Mouse (Mus musculus): Measurements from ENCODE around the gene Dip2b.

Dip2b gene

DNA sequence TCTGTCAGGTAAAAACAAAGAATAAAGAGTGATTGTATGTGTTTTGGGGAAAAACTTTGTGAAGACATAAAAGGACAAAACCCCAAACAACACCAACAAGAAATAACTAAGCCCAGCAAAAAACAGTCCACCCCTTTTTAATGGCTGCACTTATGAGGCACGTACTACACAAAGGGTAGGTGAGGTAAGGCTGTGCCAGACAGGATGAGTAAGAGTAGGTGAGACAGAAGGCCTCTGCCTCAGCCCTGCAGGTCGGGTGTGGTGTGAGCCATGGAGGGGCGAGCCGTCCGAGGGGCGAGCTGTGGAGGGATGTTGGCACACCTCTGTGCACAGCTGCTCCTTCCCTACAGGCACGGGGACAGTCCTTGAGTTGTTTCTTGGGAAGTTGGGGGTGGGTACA is 12.5 kb downstream of the Dip2b start:
- DNase-seq (ENCODE audit: low spot score in 2 of 2): no peak

- DNase-seq (ENCODE audit: low spot score in 2 of 2): no peak
Observed at GRCm38 (mm10) chr15:100052726-100053125, 14.3 kb downstream of the Dip2b start.

DNA sequence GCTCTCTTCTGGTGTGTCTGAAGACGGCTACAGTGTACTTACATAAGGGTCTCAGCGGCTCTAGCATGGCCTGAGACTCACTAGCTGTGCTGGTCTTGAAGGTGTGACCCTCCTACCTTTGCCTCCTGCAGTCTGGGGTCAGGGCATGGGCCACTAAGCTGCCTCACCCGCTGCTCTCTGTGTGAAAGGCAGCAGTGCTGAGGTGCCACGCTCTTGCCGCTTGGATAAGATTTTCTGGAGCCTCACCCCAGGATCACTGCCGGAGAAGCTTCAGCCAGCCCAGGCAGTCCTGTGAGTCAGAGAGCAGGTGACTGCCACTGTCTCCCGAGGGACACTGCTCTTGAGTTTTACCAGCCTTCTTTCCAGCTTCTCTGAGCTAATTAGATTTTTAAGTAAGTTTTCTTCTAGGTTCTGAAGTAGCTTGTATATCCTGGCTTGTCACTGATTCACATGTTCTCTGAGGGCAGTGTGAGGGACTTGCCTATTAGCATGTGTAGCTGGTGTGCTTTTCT is 18.0 kb downstream of the Dip2b start:
- no peak for DNase-seq (ENCODE audit: low spot score in 2 of 2)

GRCm38 (mm10) chr15:100057698-100058097 is 19.2 kb downstream of the Dip2b start:
- DNase-seq (ENCODE audit: low spot score in 2 of 2): no peak

GRCm38 (mm10) chr15:100058143-100058542 is 19.7 kb downstream of the Dip2b start:
- no peak for DNase-seq (ENCODE audit: low spot score in 2 of 2)

- no peak for DNase-seq (ENCODE audit: low spot score in 2 of 2)
Observed at GRCm38 (mm10) chr15:100058912-100059311, 20.4 kb downstream of the Dip2b start.

GRCm38 (mm10) chr15:100059626-100060311 is 21.3 kb downstream of the Dip2b start:
- no peak for DNase-seq (ENCODE audit: low spot score in 2 of 2)

GRCm38 (mm10) chr15:100060513-100061140 is 22.2 kb downstream of the Dip2b start:
- no peak for DNase-seq (ENCODE audit: low spot score in 2 of 2)

- DNase-seq (ENCODE audit: low spot score in 2 of 2): no peak
Observed at GRCm38 (mm10) chr15:100061377-100061776, 22.9 kb downstream of the Dip2b start.

- DNase-seq (ENCODE audit: low spot score in 2 of 2): no peak
Observed at GRCm38 (mm10) chr15:100063229-100063773, 24.8 kb downstream of the Dip2b start.

DNA sequence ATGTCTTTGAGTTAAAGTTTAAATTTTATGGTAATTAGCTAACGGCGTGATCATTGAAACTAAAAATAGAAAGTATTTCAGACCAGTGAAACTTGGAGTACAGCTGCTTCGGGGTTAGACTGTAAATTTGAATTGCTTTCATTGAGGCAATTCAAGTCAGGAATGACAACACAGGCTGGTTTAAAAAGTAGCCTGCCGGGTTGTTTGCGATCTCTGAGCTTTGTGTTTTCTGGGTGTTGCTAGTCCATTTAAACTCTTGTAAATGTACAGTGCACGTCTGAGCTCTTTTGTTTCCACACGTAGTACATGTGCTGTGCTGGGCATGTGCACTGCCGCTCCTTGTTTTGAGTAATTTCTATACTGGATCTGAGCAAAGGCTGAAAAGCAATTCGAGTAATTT is 28.2 kb downstream of the Dip2b start:
- no peak for DNase-seq (ENCODE audit: low spot score in 2 of 2)

- DNase-seq (ENCODE audit: low spot score in 2 of 2): no peak
Observed at GRCm38 (mm10) chr15:100069101-100069500, 30.6 kb downstream of the Dip2b start.

- DNase-seq (ENCODE audit: low spot score in 2 of 2): no peak
Observed at GRCm38 (mm10) chr15:100070021-100070420, 31.6 kb downstream of the Dip2b start.

GRCm38 (mm10) chr15:100071819-100072218 is 33.4 kb downstream of the Dip2b start:
- no peak for DNase-seq (ENCODE audit: low spot score in 2 of 2)

DNA sequence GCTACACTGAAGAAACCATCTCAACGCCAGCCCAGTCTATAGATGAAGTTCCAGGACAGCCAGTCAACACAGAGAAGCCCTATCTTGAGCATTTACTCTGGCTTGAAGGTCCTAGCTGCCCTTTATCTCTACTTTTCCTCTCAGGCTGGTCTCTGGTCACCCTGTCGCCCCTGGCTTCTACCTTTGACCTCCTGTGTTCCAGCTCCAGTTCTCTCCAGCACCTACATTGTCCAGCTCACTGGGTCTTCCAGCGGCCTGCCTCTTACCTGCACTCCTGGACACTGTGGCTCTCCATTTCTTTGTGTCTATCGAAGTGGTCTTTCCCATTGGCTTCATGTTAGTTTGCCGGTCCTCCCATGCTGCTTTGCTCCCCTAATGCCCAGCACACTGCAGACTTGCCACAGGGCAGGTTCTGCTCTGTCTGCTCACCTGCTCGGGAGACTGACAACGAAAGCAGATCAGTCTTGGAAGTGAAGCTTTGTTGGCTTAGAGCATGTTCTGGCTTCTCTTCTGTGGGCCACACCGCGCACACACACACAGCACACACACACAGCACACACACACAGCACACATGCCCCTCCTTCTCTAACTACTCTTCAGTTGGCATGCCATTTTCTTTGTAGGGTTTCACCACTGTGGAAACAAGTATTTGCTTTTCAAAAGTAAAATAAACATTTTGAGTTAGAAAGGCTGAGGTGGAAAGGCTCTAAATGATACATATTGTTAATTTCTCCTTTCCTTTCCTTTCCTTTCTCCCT is 35.4 kb downstream of the Dip2b start:
- DNase-seq (ENCODE audit: low spot score in 2 of 2): no peak

DNA sequence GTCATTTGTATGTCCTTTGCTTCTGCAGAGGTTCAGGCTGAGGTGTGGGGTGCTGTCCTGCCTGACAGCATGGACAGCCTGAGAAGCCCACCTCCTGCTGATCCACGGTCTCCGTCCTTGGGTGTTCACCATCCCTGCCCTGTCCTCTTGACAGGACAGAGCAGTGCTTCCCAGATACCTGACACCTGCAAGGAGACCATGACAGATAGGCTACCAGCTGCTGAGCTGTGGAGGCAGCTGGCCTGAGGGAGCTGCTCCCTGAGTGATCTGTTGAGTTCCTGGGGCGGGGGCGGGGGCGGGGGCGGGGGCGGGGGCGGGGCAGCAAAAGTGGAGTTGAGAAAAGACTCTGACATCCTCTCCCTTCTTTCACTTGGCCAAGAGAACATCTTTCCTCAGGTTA is 36.3 kb downstream of the Dip2b start:
- no peak for DNase-seq (ENCODE audit: low spot score in 2 of 2)

DNA sequence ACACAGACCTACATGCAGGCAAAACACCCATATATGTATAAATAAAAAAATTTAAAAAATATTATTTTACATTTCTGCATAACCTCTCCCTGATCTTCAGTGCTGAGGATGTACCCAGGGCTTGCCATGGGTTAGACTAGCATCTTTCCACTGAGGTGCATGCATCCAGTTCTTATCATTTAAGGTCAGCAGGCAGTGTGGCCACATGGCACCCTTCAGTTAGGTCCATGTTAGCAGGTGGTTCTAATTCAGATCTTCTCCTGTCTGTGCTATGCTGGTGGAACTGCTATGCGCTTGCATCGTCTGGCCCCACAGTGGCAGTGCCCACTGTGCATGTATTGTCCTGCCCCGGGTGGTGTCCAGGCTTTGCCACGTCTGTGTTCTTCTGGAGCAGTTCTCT is 37.9 kb downstream of the Dip2b start:
- no peak for DNase-seq (ENCODE audit: low spot score in 2 of 2)

DNA sequence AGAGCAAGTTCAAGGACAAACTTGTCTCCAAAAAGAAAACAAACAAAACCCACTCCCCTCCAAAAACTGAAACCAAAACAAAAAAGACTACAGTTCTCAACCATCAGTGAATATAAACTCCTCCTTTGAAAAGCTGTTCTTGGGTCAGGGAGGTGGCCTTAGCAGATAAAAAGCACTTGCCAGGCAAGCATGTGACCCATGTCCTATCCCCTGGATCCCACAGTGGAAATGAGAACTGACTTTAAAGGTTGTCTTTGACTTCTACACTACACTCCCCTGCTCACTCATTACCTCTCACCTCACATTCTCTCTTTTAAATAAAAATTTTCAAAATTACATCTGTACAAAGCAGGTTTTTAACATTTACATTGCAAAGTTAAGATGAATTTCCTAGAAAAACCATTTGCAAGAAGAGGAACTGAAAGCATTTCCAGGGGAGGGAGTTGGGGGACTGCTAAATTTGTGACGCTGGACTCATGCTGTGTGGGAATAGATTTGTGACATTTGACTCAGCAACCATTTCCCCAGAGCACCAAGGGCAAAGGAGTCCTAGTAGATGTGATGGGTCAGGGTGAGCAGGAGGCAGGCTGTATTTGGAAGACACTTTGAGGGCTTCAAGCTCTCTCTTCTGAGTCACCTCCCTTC is 42.5 kb downstream of the Dip2b start:
- DNase-seq (ENCODE audit: low spot score in 2 of 2): no peak

GRCm38 (mm10) chr15:100081478-100081998 is 43.1 kb downstream of the Dip2b start:
- no peak for DNase-seq (ENCODE audit: low spot score in 2 of 2)

- no peak for DNase-seq (ENCODE audit: low spot score in 2 of 2)
Observed at GRCm38 (mm10) chr15:100082052-100082451, 43.6 kb downstream of the Dip2b start.

DNA sequence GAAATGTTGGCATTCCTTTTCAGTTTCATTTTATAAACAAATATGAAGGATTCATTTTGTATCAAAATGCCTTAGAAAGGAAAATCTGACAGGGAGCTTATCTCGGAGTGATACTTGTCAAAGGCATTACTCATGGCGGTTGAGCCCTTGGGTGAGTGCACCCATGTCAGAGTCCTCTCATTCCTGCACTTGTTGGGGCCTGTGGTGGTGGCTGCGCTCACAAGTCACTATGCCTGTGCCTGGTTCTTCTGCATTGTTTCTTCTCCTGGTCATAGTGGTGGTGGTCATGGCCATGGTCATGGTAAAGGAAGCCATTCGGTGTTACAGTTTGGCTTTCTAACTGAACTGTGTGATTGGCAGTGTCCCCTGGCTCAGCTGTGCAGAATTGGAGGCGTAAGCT is 44.3 kb downstream of the Dip2b start:
- no peak for DNase-seq (ENCODE audit: low spot score in 2 of 2)

- DNase-seq (ENCODE audit: low spot score in 2 of 2): no peak
Observed at GRCm38 (mm10) chr15:100083882-100084281, 45.4 kb downstream of the Dip2b start.
